Mouse (Mus musculus) splenic B cell, adult 2 months (primary cell): ENCODE data around the gene Lekr1.

Experiments
- DNase-seq: peaks from one replicate; pipeline ENCODE4 v3.0.0-alpha.2; 2011; ENCODE audit warnings: low read depth, low spot score
- H3K27me3 ChIP-seq: 2 replicates; pipeline ENCODE4 v1.6.1; 2012; ENCODE audit warnings: mild to moderate bottlenecking, low read length, moderate library complexity, mixed read lengths; ENCODE audit not compliant: control insufficient read depth, poor library complexity, insufficient read depth, severe bottlenecking
- H3K36me3 ChIP-seq: 2 replicates; pipeline ENCODE4 v1.6.1; 2012; ENCODE audit warnings: mild to moderate bottlenecking, low read length, moderate library complexity, mixed read lengths; ENCODE audit not compliant: control insufficient read depth, poor library complexity, insufficient read depth, severe bottlenecking

The Lekr1 gene

DNA sequence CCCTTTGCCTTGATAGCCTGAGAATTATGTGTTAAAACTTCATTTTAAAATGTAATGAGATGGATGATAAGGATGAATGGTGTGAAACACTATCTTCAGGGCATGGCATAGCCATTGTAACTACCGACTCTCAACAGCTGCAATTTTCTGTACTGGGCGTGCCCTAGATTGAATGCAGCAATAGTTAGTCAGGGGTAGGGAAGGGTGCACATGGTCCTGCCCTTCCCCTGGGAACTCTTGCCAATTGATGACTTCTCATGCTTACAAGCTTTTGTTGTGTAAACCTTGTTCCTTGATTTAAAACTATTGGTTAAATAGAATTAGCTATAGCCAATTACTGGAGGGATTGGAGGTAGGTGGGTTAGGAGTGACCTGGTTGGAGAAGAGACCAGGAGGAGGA is 23.1 kb upstream of the Lekr1 start:
- Histone ChIP-seq H3K36me3 (no peaks in the 10 kb centered on the region), H3K27me3 (no peaks in the 10 kb centered on the region)
- no peak for DNase-seq

DNA sequence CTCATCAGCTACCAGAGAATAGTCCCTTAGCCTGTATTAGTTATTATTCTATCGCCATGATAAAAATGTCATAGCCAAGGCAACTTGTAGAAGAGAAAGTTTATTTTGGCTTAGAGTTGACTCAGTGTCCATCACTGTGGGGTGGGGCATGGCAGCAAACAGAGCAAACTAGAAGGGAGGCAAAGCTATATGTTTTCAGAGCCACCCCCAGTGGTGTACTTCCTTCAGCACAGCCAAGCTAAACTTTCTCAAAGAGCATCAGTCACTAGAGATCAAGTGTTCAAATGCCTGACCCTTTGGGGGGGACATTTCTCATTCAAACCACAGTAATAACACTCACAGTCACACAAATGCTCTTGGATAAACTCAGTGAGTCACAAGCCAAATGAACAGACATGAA is 22.4 kb upstream of the Lekr1 start:
- no peak for DNase-seq
- Histone ChIP-seq H3K27me3 (no peaks in the 10 kb centered on the region), H3K36me3 (no peaks in the 10 kb centered on the region)

DNA sequence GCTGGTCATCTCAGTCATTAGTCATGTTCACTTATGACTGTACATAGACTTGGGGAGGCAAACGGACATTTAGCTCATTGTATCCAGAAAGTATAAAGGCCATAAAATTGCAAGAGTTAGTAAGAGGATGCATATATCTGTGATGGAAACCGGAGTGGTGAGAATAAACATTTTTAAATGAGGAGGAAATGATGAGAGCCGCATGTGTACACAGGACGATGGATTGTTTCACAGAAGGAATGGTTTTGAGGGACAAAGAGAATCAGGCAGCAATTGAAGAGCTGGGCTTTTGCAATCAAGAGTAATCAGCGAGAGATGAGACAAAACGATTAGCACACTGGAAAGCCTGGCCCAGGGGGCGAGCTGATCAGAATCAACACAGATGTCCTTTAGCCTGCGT is 18.4 kb upstream of the Lekr1 start:
- no peak for DNase-seq
- Histone ChIP-seq H3K36me3 (no peaks in the 10 kb centered on the region), H3K27me3 (no peaks in the 10 kb centered on the region)

DNA sequence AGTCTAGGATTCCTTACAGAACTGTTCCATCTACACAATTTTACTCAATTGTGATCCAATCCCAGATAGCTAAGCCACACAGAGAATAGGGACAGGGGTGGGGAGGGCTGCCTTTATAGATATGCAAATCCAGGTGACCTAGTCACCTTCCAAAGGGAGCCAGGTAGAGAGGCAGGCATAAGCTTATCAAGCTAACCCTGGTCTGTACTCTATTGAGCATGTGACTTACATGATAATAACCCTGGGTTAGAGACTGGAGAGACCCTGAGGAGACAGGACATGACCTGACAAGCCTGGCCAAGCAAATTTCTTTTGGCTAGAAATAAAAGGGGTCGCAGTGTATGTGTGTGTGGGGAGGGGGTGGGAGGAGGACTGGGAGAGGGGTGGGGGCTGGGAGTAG is 17.1 kb upstream of the Lekr1 start:
- no peaks in the 10 kb centered on the region for H3K27me3 ChIP-seq
- DNase-seq = no peak
- H3K36me3 ChIP-seq = no peaks in the 10 kb centered on the region

DNA sequence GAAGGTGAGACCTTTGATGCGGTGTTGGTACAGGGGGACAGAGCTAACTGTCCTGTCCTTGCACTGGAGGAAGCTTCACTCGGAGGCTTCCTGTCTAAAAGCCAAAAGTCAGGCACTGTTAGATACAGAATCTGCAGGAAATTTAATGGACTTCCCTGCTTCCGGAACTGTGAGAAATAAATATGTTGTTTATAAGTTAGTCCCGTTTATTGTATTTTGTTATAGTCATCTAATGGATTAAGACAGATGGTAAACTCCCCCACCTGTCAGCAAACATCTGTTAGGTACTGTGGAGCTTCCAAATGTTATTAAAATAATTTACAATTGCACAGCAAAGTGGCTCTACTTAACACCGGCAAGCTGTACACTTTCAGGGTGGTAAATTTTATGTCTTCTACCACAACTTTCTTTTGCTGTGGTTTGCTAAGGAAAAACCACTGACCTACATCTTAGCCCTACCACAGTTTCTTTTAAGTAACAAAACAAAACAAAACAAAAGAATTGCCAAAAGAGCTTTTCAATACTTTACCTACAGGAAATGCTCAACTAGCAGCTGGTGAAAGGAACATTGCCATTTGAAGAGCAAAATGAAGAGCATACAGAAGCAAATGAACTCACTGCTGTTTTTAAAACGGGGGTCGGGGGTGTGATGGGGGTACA is 15.7 kb upstream of the Lekr1 start:
- no peaks in the 10 kb centered on the region for H3K27me3 ChIP-seq
- no peak for DNase-seq
- no peaks in the 10 kb centered on the region for H3K36me3 ChIP-seq

DNA sequence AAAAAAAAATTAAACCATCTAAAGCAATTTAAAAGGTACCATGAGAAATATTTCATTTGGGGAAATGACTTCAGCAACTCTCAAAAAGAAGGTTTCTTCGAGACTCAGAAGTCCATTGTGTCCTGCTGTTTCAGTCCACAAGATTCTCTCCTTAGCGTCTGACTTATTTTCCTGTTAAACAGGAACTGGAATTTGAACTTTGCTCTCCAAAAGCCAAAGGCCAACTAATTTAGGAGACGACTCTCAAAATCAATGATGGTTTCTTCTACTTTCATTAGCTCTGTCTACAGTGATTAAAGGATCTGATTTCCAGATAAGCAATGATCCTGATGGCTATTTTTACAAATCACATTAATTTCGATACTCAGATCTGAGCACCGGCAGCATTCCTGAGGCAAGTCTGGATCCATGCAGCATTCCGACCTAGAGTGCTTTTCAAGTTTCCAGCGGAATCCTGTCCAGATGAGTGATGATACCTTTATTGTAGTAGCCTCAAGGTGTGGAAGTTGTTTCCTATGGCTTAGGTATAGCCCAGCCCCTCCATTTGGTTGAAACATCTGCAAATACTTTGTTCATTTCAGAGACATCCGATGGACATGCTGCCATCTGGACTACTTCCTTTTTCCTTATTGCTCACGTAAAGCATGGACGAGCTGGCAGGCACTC is 11.4 kb upstream of the Lekr1 start:
- Histone ChIP-seq H3K27me3 (no peaks in the 10 kb centered on the region), H3K36me3 (no peaks in the 10 kb centered on the region)
- no peak for DNase-seq

DNA sequence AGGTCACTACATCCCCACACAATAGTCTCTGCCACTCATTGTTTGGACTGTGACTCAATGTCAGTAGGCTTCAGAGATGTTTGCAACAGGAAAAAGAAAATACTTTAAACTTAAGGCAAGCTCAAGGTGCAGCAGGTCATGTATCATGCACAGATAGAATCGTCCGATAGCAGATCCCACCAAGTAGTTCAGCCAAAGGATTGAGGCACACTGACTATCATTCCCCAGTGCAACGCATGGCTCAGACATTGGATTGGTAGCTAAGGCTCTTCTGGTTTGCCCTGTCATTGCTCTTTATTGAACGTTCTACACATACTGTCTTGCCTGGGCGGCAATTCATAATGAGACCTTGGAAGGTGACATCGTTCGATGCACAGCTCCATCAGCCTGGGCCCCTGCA is 9.6 kb upstream of the Lekr1 start:
- no peak for DNase-seq
- Histone ChIP-seq H3K36me3 (no peaks in the 10 kb centered on the region), H3K27me3 (no peaks in the 10 kb centered on the region)

DNA sequence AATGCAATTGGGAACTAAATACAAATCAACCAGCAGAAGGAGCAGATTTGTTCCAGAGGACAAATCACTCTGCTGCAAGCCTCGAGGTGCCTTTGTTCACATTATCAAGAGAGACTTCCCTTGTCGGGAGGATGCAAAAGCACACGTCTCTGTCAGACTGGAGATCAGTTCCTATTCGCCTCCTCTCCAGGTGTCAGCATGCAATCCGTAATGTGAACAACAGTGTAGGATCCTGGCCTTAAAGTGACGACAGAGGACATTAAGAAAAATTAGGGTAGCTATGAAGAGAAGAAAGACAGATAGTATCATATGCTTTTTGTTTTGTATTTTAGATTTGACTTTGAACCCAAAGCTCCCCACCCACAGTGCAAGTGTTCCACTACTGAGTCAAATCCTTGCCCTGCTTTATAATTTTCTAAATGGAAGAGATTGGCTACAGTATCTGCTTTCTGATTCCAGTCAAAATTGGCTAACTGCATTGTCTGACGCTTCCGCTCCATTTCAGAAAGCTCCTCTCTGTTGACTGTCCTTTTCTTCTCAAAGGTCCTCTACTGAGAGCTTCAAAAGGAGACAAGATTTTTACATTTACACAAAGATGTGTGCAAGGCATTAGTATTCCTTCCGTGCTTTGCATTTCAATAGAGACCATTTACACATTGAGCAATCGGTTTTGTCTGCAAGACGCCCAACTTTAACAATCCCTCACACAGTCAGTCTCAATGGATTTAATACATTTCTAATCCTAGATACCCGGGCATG is 8.9 kb upstream of the Lekr1 start:
- H3K27me3 ChIP-seq = no peaks in the 10 kb centered on the region
- no peak for DNase-seq
- H3K36me3 ChIP-seq = no peaks in the 10 kb centered on the region

DNA sequence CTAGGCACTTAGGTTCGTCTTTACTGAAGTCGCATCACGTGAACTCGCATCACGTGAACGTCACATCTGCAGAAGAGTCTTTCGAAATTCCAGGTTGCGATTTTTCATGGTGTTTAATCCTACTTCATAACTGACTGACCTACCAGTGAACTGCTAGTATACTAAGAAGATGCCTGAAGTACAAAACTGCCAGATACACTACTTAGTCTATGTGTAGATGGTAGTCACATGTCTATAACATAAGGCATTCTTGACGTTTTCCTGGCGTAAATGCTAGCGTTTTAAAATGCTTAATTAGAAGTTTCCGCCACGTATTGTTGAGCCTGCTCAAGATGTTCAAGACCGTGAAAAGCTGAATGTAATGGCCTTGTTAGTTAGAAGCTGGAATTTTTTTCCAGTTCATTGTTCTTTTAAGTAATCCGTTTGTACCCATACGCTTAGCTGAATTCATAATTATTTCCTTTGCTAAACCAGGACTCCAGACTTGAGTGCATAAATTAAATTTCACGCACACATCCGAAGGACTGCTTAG is 7.9 kb upstream of the Lekr1 start:
- no peaks in the 10 kb centered on the region for H3K36me3 ChIP-seq
- peak; percentile 56 for DNase-seq
- H3K27me3 ChIP-seq = no peaks in the 10 kb centered on the region

DNA sequence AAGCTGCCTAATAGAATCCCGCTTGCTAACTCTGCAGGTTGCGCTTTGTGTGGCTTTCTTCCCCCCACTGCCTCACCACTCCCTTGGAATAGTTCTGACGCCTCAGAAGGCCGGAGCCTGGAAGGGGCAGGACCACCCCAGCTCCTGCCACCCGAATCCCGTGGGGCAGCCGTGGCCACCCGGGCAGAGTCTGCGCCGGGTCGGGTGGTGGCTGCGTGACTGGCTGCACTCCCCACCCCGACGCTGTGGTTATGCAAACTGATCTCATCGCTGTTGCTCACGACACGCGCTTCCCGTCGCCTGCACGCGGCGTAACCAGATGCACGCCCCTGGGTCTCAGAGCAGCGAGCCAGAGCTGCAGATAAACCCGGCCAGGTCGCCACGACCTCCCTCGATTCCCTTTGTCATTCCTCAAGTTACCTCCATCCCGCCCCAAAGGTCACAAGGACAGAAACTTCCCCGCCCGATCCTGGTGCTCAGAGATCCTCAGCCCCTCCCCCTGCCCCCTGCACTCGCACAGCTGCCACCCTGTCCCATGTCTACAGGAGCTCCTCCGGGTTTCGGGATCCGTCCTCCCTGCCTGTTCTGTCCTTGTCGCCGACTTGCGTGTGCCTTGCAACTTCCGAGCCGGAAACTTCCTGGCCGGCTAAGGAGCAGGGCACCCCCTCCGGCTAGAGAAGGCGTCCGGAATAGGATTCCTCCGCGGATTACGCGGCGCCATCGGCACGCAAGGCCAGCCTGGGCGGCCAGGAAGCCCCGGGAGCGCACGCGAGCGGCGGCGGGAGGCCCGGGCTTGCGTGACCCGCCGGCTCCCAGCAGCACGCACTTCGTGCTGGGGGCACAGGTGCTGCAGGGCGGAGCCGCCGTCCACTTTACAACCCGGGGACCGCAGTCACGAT is 7.1 kb upstream of the Lekr1 start:
- no peaks in the 10 kb centered on the region for H3K27me3 ChIP-seq
- peak; percentile 91 for DNase-seq
- no peaks in the 10 kb centered on the region for H3K36me3 ChIP-seq

DNA sequence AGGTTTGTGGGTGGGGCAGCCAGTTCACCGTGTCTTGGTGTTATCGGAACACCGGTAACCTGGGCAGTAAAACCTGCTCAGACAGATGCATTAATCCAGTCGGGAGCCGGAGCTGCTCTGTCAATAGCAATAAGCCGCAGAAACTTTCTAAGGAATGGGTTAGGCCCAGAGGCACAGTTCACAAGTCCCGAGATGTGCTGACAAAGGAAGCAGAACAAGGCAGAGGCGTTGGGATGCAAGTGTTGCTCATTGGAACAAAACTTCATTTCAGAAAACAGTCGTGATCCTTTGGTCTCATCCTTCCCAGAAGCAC is 6.5 kb upstream of the Lekr1 start:
- H3K27me3 ChIP-seq = no peaks in the 10 kb centered on the region
- no peaks in the 10 kb centered on the region for H3K36me3 ChIP-seq
- no peak for DNase-seq

DNA sequence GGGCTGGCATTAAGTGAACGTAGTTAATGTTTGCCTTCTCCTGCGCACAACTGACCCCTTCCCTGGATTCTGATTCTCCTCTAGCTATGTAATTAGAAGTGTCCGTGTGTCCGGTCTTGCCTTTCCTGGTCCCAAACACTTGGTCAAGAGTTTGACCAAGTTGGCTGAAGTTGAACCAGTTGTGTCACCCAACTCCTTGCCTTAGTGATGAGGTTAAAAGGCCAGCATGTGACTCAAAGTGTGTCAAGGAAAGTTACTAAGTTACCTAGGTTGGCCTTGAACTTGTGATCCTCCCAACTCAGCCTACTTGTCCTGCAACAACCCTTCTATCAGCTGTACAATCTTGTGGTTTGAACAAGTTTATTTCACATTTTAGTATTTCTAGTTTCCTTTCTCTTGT is 5.7 kb upstream of the Lekr1 start:
- peak; percentile 15 for DNase-seq
- H3K27me3 ChIP-seq = no peaks in the 10 kb centered on the region
- H3K36me3 ChIP-seq = no peaks in the 10 kb centered on the region

DNA sequence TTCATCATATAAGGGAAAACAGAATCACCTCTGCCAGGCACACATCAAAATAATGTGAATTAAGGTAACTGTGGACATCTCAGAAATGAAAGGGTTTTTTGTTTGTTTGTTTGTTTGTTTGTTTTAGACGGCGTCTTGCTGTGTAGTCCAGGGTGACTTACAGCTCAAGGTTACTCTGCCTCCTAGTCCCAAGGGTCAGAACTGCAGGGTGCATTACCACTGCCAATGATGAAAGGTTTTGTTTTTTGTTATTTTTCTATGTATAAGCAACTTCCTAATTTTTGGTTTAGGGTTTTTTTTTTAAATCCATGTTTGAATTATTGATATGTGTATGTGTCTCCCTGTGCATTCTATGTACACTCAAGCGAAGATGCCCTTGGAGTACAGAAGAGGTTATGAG is 4.3 kb upstream of the Lekr1 start:
- no peaks in the 10 kb centered on the region for H3K36me3 ChIP-seq
- H3K27me3 ChIP-seq = no peaks in the 10 kb centered on the region
- peak; percentile 43 for DNase-seq

DNA sequence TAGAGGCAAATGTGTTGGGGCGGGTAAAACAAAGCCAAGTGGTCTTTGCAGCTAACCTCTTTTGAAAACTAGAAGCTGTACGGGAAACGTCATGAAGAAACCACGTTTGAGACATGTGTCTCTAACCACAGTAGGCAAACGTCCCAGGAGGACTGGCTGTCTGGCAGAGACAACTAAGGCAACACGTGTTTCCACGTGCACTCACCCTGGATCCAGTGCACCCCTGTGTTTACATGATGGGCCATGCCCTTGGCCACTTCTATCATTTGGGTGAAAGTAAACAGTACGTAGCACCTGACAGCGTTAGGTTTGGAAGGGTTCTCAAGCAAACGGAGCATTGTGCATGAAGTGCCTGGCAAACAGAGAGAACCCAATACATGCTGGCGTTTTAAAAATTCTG is 2.9 kb upstream of the Lekr1 start:
- Histone ChIP-seq H3K36me3 (no peaks in the 10 kb centered on the region), H3K27me3 (no peaks in the 10 kb centered on the region)
- DNase-seq = peak; percentile 73
